Mouse (Mus musculus) small intestine, adult 2 months (tissue): ENCODE results near the gene Fam162a.
"Not testable (repeated sequence)": the region's sequence is repeated elsewhere in the genome, so short reads cannot be mapped to it uniquely, and the experiment has no call there.

Experiments used
- CTCF ChIP-seq: fragments of 200-500 bp; IDR thresholded peaks from 2 replicates; pipeline ENCODE4 v1.5.1; 2012; ENCODE audit warnings: low read depth, mild to moderate bottlenecking, control low read depth, inconsistent platforms, low read length, moderate library complexity, mixed read lengths; ENCODE audit not compliant: insufficient replicate concordance, insufficient read length; ENCODE audit errors: extremely low read depth
- POLR2A ChIP-seq: fragments of 200-500 bp; IDR thresholded peaks from 2 replicates; pipeline ENCODE4 v1.6.1; 2012; ENCODE audit warnings: low read depth, mild to moderate bottlenecking, control low read depth, inconsistent platforms, low read length, moderate library complexity

DNA sequence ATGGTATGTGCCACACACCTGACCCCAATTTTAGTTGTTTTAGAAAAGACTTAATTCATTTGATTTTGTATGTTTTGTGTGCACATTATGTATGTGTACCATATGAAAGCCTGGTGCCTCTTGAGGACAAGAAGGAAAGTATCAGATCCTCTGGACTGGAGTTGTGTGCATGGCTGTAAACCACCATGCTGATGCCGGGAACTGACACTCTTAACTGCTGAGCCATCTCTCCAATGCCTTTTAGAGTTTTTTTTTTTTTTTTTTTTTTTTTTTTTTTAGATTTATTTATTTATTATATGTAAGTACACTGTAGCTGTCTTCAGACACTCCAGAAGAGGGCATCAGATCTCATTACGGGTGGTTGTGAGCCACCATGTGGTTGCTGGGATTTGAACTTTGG, 43.3 kb downstream of the Fam162a start:
- TF ChIP-seq CTCF, POLR2A: not testable (repeated sequence)
